Mouse (Mus musculus) forebrain, embryonic 14.5 days (tissue): ENCODE results near the gene Pex14. TPM values are rescaled to one million over a fixed set of nuclear protein-coding genes. Genes with fewer than 3 reads are reported as not detected.
"Not testable (repeated sequence)": the region's sequence is repeated elsewhere in the genome, so short reads cannot be mapped to it uniquely, and the experiment has no call there.

Experiments
- ATAC-seq: fragments of 200-750 bp; cut with Nextera tagmentation; 2 replicates; pipeline ENCODE4 v1.8.0; 2017; ENCODE audit warnings: mild to moderate bottlenecking, moderate library complexity
- DNase-seq: peaks from one replicate; pipeline ENCODE4 v3.0.0-alpha.2; 2015; ENCODE audit warnings: low spot score
- H3K27ac ChIP-seq: fragments of 300-500 bp; sonication (generic); 2 replicates; pipeline ENCODE4 v1.5.1; 2014; ENCODE audit warnings: low read depth, mild to moderate bottlenecking, control low read depth, low read length, moderate library complexity
- H3K27me3 ChIP-seq: fragments of 300-500 bp; sonication (generic); replicated peaks from 2 replicates; pipeline ENCODE4 v1.6.1; 2014; ENCODE audit warnings: low read length, control low read depth, mixed read lengths; ENCODE audit not compliant: control insufficient read depth, insufficient read depth
- H3K36me3 ChIP-seq: fragments of 300-500 bp; sonication (generic); 2 replicates; pipeline ENCODE4 v1.6.1; 2014; ENCODE audit warnings: low read length, control low read depth; ENCODE audit not compliant: control insufficient read depth, insufficient read depth
- H3K4me1 ChIP-seq: fragments of 300-500 bp; sonication (generic); 2 replicates; pipeline ENCODE4 v1.6.1; 2014; ENCODE audit warnings: antibody characterized with exemption, low read length, control low read depth; ENCODE audit not compliant: control insufficient read depth, insufficient read depth
- H3K4me2 ChIP-seq: fragments of 300-500 bp; sonication (generic); 2 replicates; pipeline ENCODE4 v1.6.1; 2014; ENCODE audit warnings: mild to moderate bottlenecking, control low read depth, low read length
- H3K4me3 ChIP-seq: fragments of 300-500 bp; sonication (generic); 2 replicates; pipeline ENCODE4 v1.5.1; 2014; ENCODE audit warnings: low read depth, low read length, control low read depth
- H3K9ac ChIP-seq: fragments of 300-500 bp; sonication (generic); 2 replicates; pipeline ENCODE4 v1.6.1; 2014; ENCODE audit warnings: mild to moderate bottlenecking, low read length, control low read depth, moderate library complexity
- H3K9me3 ChIP-seq: fragments of 300-500 bp; sonication (generic); replicated peaks from 2 replicates; pipeline ENCODE4 v1.6.1; 2016; ENCODE audit warnings: low read length, control low read depth, mixed read lengths; ENCODE audit not compliant: control insufficient read depth
- WGBS: fragments of 180-500 bp; shearing (Covaris S2); extraction: QIAGEN DNeasy Blood & Tissue Kit; methylation state at CpG from one replicate; pipeline ENCODE4 v1.1.7; 2014; 5-methylcytosine and 5-hydroxymethylcytosine counted together
- polyA plus RNA-seq: library from polyadenylated mRNA; unstranded; fragments of >200 nt; fragmentation: Nextera tagmentation; extraction: Ambion mirVana; gene quantifications from 2 replicates; pipeline ENCODE4 v1.2.1, GENCODE M21; 2014

Pex14 gene
- polyA plus RNA-seq, 1 experiment from 2014 or later = 30.7 TPM

GRCm38 (mm10) chr4:149123432-149123831 lies 23.8 kb upstream of the Pex14 start:
- Histone ChIP-seq H3K27me3 (no peaks in the 10 kb centered on the region), H3K27ac (no peak overlapping the region), H3K9me3 (no peaks in the 10 kb centered on the region), H3K4me1 (no peaks in the 10 kb centered on the region), H3K9ac (no peak overlapping the region), H3K4me3 (no peak overlapping the region), H3K4me2 (no peak overlapping the region), H3K36me3 (peaks cover 22% of the 10 kb centered on the region)
- WGBS = 62% methylated on average over 5 of the region's 5 CpGs
- ATAC-seq (no peak), DNase-seq (no peak)

- H3K36me3 ChIP-seq = peaks cover 22% of the 10 kb centered on the region; the same call in 1 of the 2 replicates
- H3K4me2 ChIP-seq, H3K9ac ChIP-seq, DNase-seq, H3K27me3 ChIP-seq, H3K4me3 ChIP-seq, H3K27ac ChIP-seq, H3K9me3 ChIP-seq, ATAC-seq, H3K4me1 ChIP-seq: not testable (repeated sequence)
- WGBS = 82% methylated on average over 12 of the region's 12 CpGs
Observed at GRCm38 (mm10) chr4:149119978-149120562, 20.4 kb upstream of the Pex14 start.

GRCm38 (mm10) chr4:149103875-149104561 lies 4.3 kb upstream of the Pex14 start, which contains the start of gene Dffa:
Gene Dffa, plus strand, starts transcription at chr4:149104146.
- peak within 1 kb of the TSS; percentile 74 for H3K4me3 ChIP-seq
- DNase-seq (peak; percentile 97), ATAC-seq (peak; percentile 93)
- WGBS = under 1% methylated on average over 35 of the region's 35 CpGs
- H3K4me2 ChIP-seq = peak within 1 kb of the TSS; percentile 90
- peaks cover 6% of the 10 kb centered on the region; the same call in 1 of the 2 replicates for H3K4me1 ChIP-seq
- no peak within 1 kb of the TSS for H3K27ac ChIP-seq
- H3K27me3 ChIP-seq = no peaks in the 10 kb centered on the region
- H3K9me3 ChIP-seq = no peaks in the 10 kb centered on the region
- H3K36me3 ChIP-seq = peaks cover 24% of the 10 kb centered on the region
- H3K9ac ChIP-seq = peak within 1 kb of the TSS; percentile 87

- WGBS = 88% methylated on average over 3 of the region's 3 CpGs
- H3K27me3 ChIP-seq = no peaks in the 10 kb centered on the region
Observed at GRCm38 (mm10) chr4:149101456-149101855, 1.8 kb upstream of the Pex14 start.

GRCm38 (mm10) chr4:149100449-149100848 lies 773 bp upstream of the Pex14 start:
- 88% methylated on average over 12 of the region's 12 CpGs for WGBS
- not testable (repeated sequence) for H3K27ac ChIP-seq, H3K9ac ChIP-seq, DNase-seq, H3K9me3 ChIP-seq, ATAC-seq, H3K36me3 ChIP-seq, H3K4me3 ChIP-seq, H3K4me2 ChIP-seq, H3K27me3 ChIP-seq
- peaks cover 12% of the 10 kb centered on the region for H3K4me1 ChIP-seq

More at GRCm38 (mm10) chr4:149101456-149101855, 1.8 kb upstream of the Pex14 start:
- peaks cover 4% of the 10 kb centered on the region for H3K36me3 ChIP-seq
- no peak overlapping the region for H3K4me2 ChIP-seq
- peaks cover 12% of the 10 kb centered on the region for H3K4me1 ChIP-seq
- no peak overlapping the region for H3K9ac ChIP-seq
- H3K9me3 ChIP-seq = no peaks in the 10 kb centered on the region
- DNase-seq (no peak), ATAC-seq (no peak)
- no peak overlapping the region for H3K4me3 ChIP-seq
- no peak overlapping the region for H3K27ac ChIP-seq

- ATAC-seq (no peak), DNase-seq (no peak)
- no peaks in the 10 kb centered on the region for H3K27me3 ChIP-seq
- no peak overlapping the region for H3K27ac ChIP-seq
- H3K4me1 ChIP-seq = peaks cover 6% of the 10 kb centered on the region
- H3K36me3 ChIP-seq = peaks cover 4% of the 10 kb centered on the region; the same call in 1 of the 2 replicates
- H3K9ac ChIP-seq = peak overlapping the region; percentile 89
- H3K9me3 ChIP-seq = no peaks in the 10 kb centered on the region
- 19% methylated on average over 11 of the region's 11 CpGs for WGBS
- peak overlapping the region; percentile 96 for H3K4me2 ChIP-seq
- H3K4me3 ChIP-seq = peak overlapping the region; percentile 95
Observed at GRCm38 (mm10) chr4:149098571-149098970, 1.1 kb downstream of the Pex14 start.

- H3K9me3 ChIP-seq = no peaks in the 10 kb centered on the region
- peaks cover 6% of the 10 kb centered on the region for H3K4me1 ChIP-seq
- H3K4me2 ChIP-seq = peak overlapping the region; percentile 96; the same call in 1 of the 2 replicates
- H3K27ac ChIP-seq = no peak overlapping the region
- ATAC-seq (no peak), DNase-seq (no peak)
- H3K27me3 ChIP-seq = no peaks in the 10 kb centered on the region
- WGBS = 86% methylated on average over 3 of the region's 3 CpGs
- H3K4me3 ChIP-seq = no peak overlapping the region
- peaks cover 7% of the 10 kb centered on the region for H3K36me3 ChIP-seq
- H3K9ac ChIP-seq = no peak overlapping the region
Observed at GRCm38 (mm10) chr4:149097956-149098355, 1.7 kb downstream of the Pex14 start.

- 91% methylated on average over 8 of the region's 8 CpGs for WGBS
- no peaks in the 10 kb centered on the region for H3K9me3 ChIP-seq
Observed at GRCm38 (mm10) chr4:149091364-149091763, 8.3 kb downstream of the Pex14 start.

GRCm38 (mm10) chr4:149085381-149085780 lies 14.3 kb downstream of the Pex14 start:
- Histone ChIP-seq H3K4me1 (peaks cover 3% of the 10 kb centered on the region; the same call in 1 of the 2 replicates), H3K9me3 (no peaks in the 10 kb centered on the region), H3K4me2 (no peak overlapping the region), H3K36me3 (no peaks in the 10 kb centered on the region), H3K27me3 (no peaks in the 10 kb centered on the region), H3K27ac (no peak overlapping the region), H3K9ac (no peak overlapping the region), H3K4me3 (no peak overlapping the region)
- DNase-seq = no peak
- ATAC-seq = no peak
- 82% methylated on average over 5 of the region's 5 CpGs for WGBS

More at GRCm38 (mm10) chr4:149091364-149091763, 8.3 kb downstream of the Pex14 start:
- DNase-seq (no peak), ATAC-seq (no peak)
- Histone ChIP-seq H3K36me3 (peaks cover 13% of the 10 kb centered on the region), H3K9ac (no peak overlapping the region), H3K27ac (no peak overlapping the region), H3K4me1 (no peaks in the 10 kb centered on the region), H3K4me3 (no peak overlapping the region), H3K4me2 (no peak overlapping the region), H3K27me3 (no peaks in the 10 kb centered on the region)
